Mouse (Mus musculus) cortical plate, adult 2 months (tissue): ENCODE measurements at regions not wholly inside any gene's neighbourhood (a gene's known extent, or its start where the extent isn't known, plus 50 kb on each side); places are given as distances from the start of the nearest gene placed in this dataset.

Source experiments
- CTCF ChIP-seq: fragments of 200-500 bp; IDR thresholded peaks from 2 replicates; pipeline ENCODE4 v1.5.1; 2011; ENCODE audit warnings: mild to moderate bottlenecking, control low read depth, low read length; ENCODE audit not compliant: insufficient read depth; ENCODE audit errors: extremely low read depth
- POLR2A ChIP-seq: fragments of 200-500 bp; IDR thresholded peaks from 2 replicates; pipeline ENCODE4 v1.6.1; 2011; ENCODE audit warnings: mild to moderate bottlenecking, low read length, control low read depth; ENCODE audit not compliant: insufficient read depth; ENCODE audit errors: extremely low read depth

GRCm38 (mm10) chr7:40831583-40831982 lies 66.5 kb upstream of the Vstm2b start:
- TF ChIP-seq POLR2A = no peak
- no peak for TF ChIP-seq CTCF
